Mouse (Mus musculus) embryonic facial prominence, embryonic 11.5 days (tissue): ENCODE measurements around the gene Mpzl3. TPM values are rescaled to one million over a fixed set of nuclear protein-coding genes. Genes with fewer than 3 reads are reported as not detected.

Source experiments
- ATAC-seq: fragments of 200-750 bp; cut with Nextera tagmentation; replicated peaks from 2 replicates; pipeline ENCODE4 v1.8.0; 2017; ENCODE audit warnings: low read depth; ENCODE audit not compliant: insufficient number of reproducible peaks, low FRiP score, low TSS enrichment
- DNase-seq: peaks from one replicate; pipeline ENCODE4 v3.0.0-alpha.2; 2015; ENCODE audit warnings: low spot score
- H3K27ac ChIP-seq: fragments of 300-500 bp; sonication (generic); replicated peaks from 2 replicates; pipeline ENCODE4 v1.5.1; 2014; ENCODE audit warnings: mild to moderate bottlenecking, low read depth, low read length, control low read depth
- H3K27me3 ChIP-seq: fragments of 300-500 bp; sonication (generic); 2 replicates; pipeline ENCODE4 v1.6.1; 2014; ENCODE audit warnings: mild to moderate bottlenecking, low read length, moderate library complexity, mixed read lengths; ENCODE audit not compliant: control insufficient read depth, insufficient read depth
- H3K36me3 ChIP-seq: fragments of 300-500 bp; sonication (generic); replicated peaks from 2 replicates; pipeline ENCODE4 v1.6.1; 2014; ENCODE audit warnings: low read depth, mild to moderate bottlenecking, low read length, moderate library complexity, mixed read lengths; ENCODE audit not compliant: control insufficient read depth, insufficient read depth
- H3K4me1 ChIP-seq: fragments of 300-500 bp; sonication (generic); 2 replicates; pipeline ENCODE4 v1.6.1; 2014; ENCODE audit warnings: low read length, mixed read lengths; ENCODE audit not compliant: control insufficient read depth, insufficient read depth
- H3K4me2 ChIP-seq: fragments of 300-500 bp; sonication (generic); 2 replicates; pipeline ENCODE4 v1.6.1; 2014; ENCODE audit warnings: low read depth, mild to moderate bottlenecking, control low read depth, low read length, moderate library complexity
- H3K4me3 ChIP-seq: fragments of 300-500 bp; sonication (generic); 2 replicates; pipeline ENCODE4 v1.5.1; 2014; ENCODE audit warnings: low read depth, low read length, control low read depth
- H3K9ac ChIP-seq: fragments of 300-500 bp; sonication (generic); replicated peaks from 2 replicates; pipeline ENCODE4 v1.6.1; 2014; ENCODE audit warnings: mild to moderate bottlenecking, control low read depth, low read length
- H3K9me3 ChIP-seq: fragments of 300-500 bp; sonication (generic); replicated peaks from 2 replicates; pipeline ENCODE4 v1.6.1; 2016; ENCODE audit warnings: mild to moderate bottlenecking, low read length, inconsistent platforms, mixed read lengths; ENCODE audit not compliant: control insufficient read depth
- WGBS: fragments of 180-500 bp; shearing (Covaris S2); extraction: QIAGEN DNeasy Blood & Tissue Kit; methylation state at CpG from one replicate; pipeline ENCODE4 v1.1.7; 2014; 5-methylcytosine and 5-hydroxymethylcytosine counted together
- polyA plus RNA-seq: library from polyadenylated mRNA; unstranded; fragments of >200 nt; fragmentation: Nextera tagmentation; extraction: Ambion mirVana; gene quantifications from 2 replicates; pipeline ENCODE4 v1.2.1, GENCODE M21; 2014

Gene Mpzl3
- polyA plus RNA-seq, 1 experiment from 2014 or later = 2.0 TPM

- ATAC-seq (peak; percentile 54), DNase-seq (peak; percentile 91)
- no peak overlapping the region for H3K27ac ChIP-seq
- no peaks in the 10 kb centered on the region for H3K9me3 ChIP-seq
- no peaks in the 10 kb centered on the region for H3K36me3 ChIP-seq
- peaks cover 3% of the 10 kb centered on the region; the same call in 1 of the 2 replicates for H3K4me1 ChIP-seq
- 2% methylated on average over 14 of the region's 14 CpGs for WGBS
- H3K27me3 ChIP-seq = no peaks in the 10 kb centered on the region
- peak overlapping the region; percentile 31 for H3K4me3 ChIP-seq
- peak overlapping the region; percentile 39 for H3K9ac ChIP-seq
- peak overlapping the region; percentile 38 for H3K4me2 ChIP-seq
These were observed 60.7 kb downstream of the Mpzl3 start for GRCm38 (mm10) chr9:45115706-45116105.

GRCm38 (mm10) chr9:45116819-45117218, 61.8 kb downstream of the Mpzl3 start:
- Histone ChIP-seq H3K27ac (no peak overlapping the region), H3K9ac (no peak overlapping the region), H3K4me3 (no peak overlapping the region), H3K9me3 (no peaks in the 10 kb centered on the region), H3K36me3 (no peaks in the 10 kb centered on the region), H3K4me2 (no peak overlapping the region), H3K4me1 (peaks cover 3% of the 10 kb centered on the region; the same call in 1 of the 2 replicates), H3K27me3 (no peaks in the 10 kb centered on the region)
- WGBS = 64% methylated on average over 9 of the region's 9 CpGs
- no peak for DNase-seq
- ATAC-seq = no peak

- H3K9ac ChIP-seq = peak within 1 kb of the TSS; percentile 79
- peak within 1 kb of the TSS; percentile 65 for H3K27ac ChIP-seq
- 1% methylated on average over 13 of the region's 13 CpGs for WGBS
- peak within 1 kb of the TSS; percentile 62 for H3K4me3 ChIP-seq
- ATAC-seq (peak; percentile 65; the same call in 1 of the 2 replicates), DNase-seq (peak; percentile 69)
- peak within 1 kb of the TSS; percentile 59 for H3K4me2 ChIP-seq
- H3K4me1 ChIP-seq = peaks cover 3% of the 10 kb centered on the region; the same call in 1 of the 2 replicates
- H3K36me3 ChIP-seq = no peaks in the 10 kb centered on the region
- H3K9me3 ChIP-seq = no peaks in the 10 kb centered on the region
- no peaks in the 10 kb centered on the region for H3K27me3 ChIP-seq
These were observed 62.9 kb downstream of the Mpzl3 start, which contains the start of gene Scn2b for GRCm38 (mm10) chr9:45117741-45118431. TSS of gene Scn2b (plus strand) at chr9:45117782.

- Histone ChIP-seq H3K27me3 (no peaks in the 10 kb centered on the region), H3K9me3 (no peaks in the 10 kb centered on the region), H3K27ac (no peak overlapping the region), H3K9ac (peak overlapping the region; percentile 79), H3K4me1 (peaks cover 3% of the 10 kb centered on the region; the same call in 1 of the 2 replicates), H3K4me3 (peak overlapping the region; percentile 62), H3K4me2 (peak overlapping the region; percentile 59), H3K36me3 (no peaks in the 10 kb centered on the region)
- ATAC-seq (no peak), DNase-seq (peak; percentile 12)
- 23% methylated on average over 10 of the region's 10 CpGs for WGBS
These were observed 63.6 kb downstream of the Mpzl3 start for GRCm38 (mm10) chr9:45118552-45118951.

- H3K36me3 ChIP-seq = no peaks in the 10 kb centered on the region
- peaks cover 3% of the 10 kb centered on the region; the same call in 1 of the 2 replicates for H3K4me1 ChIP-seq
- H3K27me3 ChIP-seq = no peaks in the 10 kb centered on the region
- H3K9me3 ChIP-seq = no peaks in the 10 kb centered on the region
- H3K9ac ChIP-seq = no peak overlapping the region
- ATAC-seq = no peak
- H3K27ac ChIP-seq = no peak overlapping the region
- DNase-seq = no peak
- no peak overlapping the region for H3K4me2 ChIP-seq
- 89% methylated on average over 8 of the region's 8 CpGs for WGBS
- H3K4me3 ChIP-seq = no peak overlapping the region
These were observed 64.4 kb downstream of the Mpzl3 start for GRCm38 (mm10) chr9:45119316-45119953.

- Histone ChIP-seq H3K36me3 (no peaks in the 10 kb centered on the region), H3K4me3 (no peak overlapping the region), H3K9ac (no peak overlapping the region), H3K27ac (no peak overlapping the region), H3K9me3 (no peaks in the 10 kb centered on the region), H3K27me3 (no peaks in the 10 kb centered on the region), H3K4me1 (peaks cover 3% of the 10 kb centered on the region; the same call in 1 of the 2 replicates), H3K4me2 (no peak overlapping the region)
- ATAC-seq (no peak), DNase-seq (no peak)
- 87% methylated on average over 14 of the region's 14 CpGs for WGBS
These were observed 65.1 kb downstream of the Mpzl3 start for GRCm38 (mm10) chr9:45119954-45120530.

- no peak for ATAC-seq
- no peaks in the 10 kb centered on the region for H3K27me3 ChIP-seq
- WGBS = 81% methylated on average over 6 of the region's 6 CpGs
These were observed 65.6 kb downstream of the Mpzl3 start for GRCm38 (mm10) chr9:45120567-45120966.

GRCm38 (mm10) chr9:45121001-45121400, 66.0 kb downstream of the Mpzl3 start:
- DNase-seq (no peak), ATAC-seq (no peak)
- no peaks in the 10 kb centered on the region for H3K27me3 ChIP-seq
- H3K4me1 ChIP-seq = peaks cover 3% of the 10 kb centered on the region; the same call in 1 of the 2 replicates
- H3K36me3 ChIP-seq = no peaks in the 10 kb centered on the region
- WGBS = 63% methylated on average over 6 of the region's 6 CpGs
- no peaks in the 10 kb centered on the region for H3K9me3 ChIP-seq
- no peak overlapping the region for H3K27ac ChIP-seq
- no peak overlapping the region for H3K4me3 ChIP-seq
- no peak overlapping the region for H3K4me2 ChIP-seq
- H3K9ac ChIP-seq = no peak overlapping the region

More at GRCm38 (mm10) chr9:45120567-45120966, 65.6 kb downstream of the Mpzl3 start:
- Histone ChIP-seq H3K4me2 (no peak overlapping the region), H3K9me3 (no peaks in the 10 kb centered on the region), H3K36me3 (no peaks in the 10 kb centered on the region), H3K9ac (no peak overlapping the region), H3K27ac (no peak overlapping the region), H3K4me3 (no peak overlapping the region), H3K4me1 (peaks cover 3% of the 10 kb centered on the region; the same call in 1 of the 2 replicates)
- DNase-seq = no peak
